Mouse (Mus musculus): ENCODE measurements around the gene 2310022A10Rik.

The 2310022A10Rik gene

GRCm38 (mm10) chr7:27591266-27592216 lies 38.5 kb downstream of the 2310022A10Rik start, which contains the start of gene Akt2:
TSS of gene Akt2 (plus strand) at chr7:27591552.
- DNase-seq: peak; percentile 92 to 96

DNA sequence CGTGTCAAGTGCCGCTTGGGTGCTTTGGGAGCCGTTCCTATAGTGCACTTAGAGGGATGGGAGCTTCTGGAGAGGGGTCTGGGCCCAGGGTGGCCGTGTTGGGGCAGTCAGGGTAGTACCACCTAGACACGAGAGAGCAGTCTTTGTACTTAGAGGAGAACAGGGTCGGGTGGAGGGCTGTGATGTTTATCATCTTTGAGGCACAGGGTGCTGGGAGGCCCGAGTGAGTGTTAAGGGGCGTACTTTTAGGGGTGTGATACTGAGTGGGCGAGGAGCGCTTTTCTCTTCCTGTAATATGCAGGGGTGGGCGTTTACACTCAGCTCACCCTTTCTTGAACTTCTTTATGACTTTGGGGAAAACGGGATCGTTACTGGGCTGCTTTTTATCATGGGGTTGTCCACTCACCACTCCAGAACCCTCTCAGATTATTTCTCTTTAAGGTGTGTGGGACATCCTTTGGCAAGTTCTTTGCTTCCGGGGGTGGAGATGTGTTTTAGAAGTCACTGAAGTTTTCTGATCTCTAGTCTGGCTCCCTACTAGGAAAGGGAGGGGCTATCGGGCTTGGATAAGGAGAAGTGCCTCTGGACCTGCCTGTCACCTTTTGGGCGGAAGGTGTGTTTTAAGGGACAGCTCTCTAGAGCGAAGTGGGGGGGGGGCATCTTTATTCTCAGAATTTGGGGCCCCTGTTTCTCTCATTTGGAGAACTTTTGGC lies 39.3 kb downstream of the 2310022A10Rik start:
- DNase-seq: peak; percentile 52 to 56

- DNase-seq: peak; percentile 69 to 75
Observed at GRCm38 (mm10) chr7:27592934-27593645, 40.1 kb downstream of the 2310022A10Rik start.

DNA sequence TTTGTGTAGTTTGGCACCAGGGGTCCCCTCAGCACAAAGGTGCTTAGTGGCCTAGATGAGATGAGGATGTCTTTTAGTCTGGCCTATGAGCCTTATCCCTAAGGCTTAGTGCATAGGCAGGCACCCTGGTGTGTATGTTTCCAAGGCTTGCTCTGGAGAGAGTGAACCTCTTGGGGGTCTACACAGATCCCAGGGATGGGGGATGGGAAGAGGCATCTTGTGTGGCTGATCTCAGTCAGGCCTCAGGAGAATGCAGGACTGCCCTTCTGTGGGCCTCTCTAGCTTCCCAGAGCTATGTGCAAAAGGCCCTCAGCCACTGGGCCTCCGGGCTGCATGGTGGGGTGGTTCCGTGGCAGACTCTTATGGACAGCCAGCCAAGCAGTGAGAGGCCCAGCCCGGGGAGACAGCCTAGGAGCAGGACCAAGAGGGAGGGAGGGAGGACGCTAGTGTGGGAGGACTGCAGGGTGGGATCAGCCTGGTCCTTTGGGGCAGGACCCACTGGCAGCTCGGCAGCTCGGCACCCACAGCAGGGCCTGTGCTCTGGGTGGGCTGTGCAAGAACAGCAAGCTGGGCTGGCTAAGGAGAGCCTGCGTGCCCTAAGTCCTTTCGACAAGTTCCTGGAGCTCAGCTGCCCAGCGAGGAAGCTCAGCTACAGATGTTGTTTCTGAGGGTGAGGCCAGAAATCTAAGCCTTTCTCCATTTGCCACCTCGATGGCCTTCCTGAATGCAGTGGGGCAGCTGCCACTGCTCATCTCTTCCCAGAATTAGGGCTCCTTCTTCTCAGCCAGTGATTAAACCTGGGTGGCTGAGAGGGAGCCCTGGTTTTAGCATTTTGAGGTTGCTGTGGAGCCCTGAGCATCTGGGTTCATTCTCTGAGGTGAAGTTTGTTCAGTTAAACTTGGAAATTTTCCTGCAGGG lies 43.8 kb downstream of the 2310022A10Rik start:
- DNase-seq: no peak

- no peak for DNase-seq
Observed at GRCm38 (mm10) chr7:27598053-27598452, 45.0 kb downstream of the 2310022A10Rik start.

DNA sequence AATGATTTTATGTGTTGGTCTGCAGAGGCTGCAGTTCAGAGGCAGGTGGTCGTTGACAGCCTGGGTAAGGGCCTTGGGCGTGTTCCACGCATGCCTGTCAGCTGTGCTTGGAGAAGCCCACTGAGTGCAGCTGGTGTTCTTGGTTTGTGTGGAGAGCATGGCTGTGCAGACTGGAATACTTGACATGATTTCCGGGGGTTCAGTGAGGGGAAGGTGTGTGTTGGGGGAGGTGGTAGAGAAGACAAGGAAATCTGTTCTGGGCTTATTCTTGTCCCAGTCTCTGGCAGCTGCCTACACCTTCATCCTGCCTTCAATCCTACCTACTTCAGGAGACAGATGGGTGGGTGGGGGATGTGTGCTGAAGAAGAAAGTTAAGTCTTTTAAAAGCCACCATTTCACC lies 48.6 kb downstream of the 2310022A10Rik start:
- DNase-seq: no peak

- DNase-seq: no peak
Observed at GRCm38 (mm10) chr7:27602161-27602560, 49.1 kb downstream of the 2310022A10Rik start.

DNA sequence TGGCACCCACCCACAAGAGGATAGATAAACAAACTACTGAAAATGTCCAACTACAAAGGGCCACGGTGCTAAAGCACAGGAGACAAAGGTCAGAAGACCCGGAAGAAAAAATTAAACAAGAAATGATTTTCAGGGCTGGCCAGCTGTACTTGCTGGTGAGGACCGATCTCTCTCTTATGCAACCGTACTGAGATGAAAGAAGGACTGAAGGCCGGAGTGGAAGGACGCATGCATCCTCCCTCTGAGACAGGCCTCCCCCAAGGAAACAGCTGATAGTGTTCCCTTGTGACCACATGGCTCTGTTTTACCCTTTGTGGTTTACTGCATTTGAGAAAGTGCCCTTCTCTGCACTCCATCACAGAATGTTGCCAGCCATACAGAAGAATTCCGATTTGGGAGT lies 49.8 kb downstream of the 2310022A10Rik start:
- no peak for DNase-seq

DNA sequence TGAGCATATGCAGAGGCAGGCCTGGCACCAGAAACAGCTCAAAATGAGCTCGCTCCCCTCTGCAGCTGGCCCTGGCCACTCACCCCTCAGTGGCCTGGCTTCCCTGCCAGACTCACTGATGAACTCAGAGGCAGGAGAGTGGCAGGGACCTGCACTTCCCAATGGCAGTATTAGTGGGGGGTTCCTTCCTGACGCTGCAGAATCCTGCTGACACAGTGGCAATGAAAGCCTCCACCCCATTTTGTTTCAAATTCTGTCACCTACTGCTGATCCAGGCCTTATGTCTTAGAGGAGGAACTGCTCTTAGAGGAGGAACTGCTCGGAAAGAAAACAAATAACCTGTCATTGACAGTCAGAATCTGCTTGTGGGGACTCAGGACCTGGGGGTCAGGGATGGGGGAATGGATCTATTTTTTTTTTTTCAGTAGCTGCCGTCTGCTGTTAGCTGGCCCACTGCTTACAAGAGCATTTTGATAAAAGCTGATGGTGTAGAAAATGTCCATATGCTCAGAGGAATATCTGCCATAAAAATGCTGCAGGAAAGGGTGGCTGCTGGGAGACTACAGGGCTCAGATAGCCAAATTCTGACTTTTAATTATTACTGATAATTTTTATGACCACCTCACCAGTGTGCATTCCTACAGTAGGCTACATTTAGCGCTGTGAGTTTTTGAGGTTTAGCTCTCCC lies 51.8 kb downstream of the 2310022A10Rik start:
- DNase-seq: no peak

DNA sequence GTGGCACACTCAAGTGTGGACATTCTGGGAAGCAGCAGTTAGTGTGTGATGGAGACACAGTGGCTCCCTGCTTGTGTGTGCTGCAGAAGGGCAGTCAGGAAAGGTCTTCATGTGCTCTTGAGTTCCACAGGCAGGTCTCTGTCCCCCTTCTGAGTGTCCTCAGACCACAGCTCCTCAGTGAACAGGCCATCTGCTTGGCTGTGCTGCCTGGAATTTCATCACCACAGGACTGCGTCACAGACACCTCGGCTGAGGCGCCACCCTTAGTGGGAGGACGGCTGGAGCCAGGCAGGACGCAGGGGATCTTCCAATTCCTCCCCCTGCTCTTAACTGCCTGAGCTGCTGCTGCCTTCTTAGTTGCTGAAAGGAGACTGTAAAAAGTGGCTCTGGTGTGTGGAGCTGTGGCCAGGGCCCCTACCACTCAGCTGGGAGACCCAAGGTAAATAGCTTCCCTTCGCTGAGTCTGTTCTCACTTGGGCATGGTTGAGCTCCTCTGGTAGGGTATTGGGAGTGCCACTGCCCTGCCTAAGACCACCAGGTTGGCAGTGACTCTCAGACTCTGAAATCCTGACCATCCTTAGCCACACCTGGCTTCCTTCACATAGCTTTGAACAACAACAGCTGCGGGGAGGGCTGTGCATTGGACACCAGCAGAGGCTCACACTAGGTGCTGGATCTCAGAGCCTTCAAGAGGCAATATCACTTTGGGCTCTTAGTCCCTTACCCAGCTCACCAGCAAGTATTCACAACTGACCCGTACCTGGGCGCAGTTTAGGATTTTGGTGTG lies 52.7 kb downstream of the 2310022A10Rik start:
- no peak for DNase-seq

DNA sequence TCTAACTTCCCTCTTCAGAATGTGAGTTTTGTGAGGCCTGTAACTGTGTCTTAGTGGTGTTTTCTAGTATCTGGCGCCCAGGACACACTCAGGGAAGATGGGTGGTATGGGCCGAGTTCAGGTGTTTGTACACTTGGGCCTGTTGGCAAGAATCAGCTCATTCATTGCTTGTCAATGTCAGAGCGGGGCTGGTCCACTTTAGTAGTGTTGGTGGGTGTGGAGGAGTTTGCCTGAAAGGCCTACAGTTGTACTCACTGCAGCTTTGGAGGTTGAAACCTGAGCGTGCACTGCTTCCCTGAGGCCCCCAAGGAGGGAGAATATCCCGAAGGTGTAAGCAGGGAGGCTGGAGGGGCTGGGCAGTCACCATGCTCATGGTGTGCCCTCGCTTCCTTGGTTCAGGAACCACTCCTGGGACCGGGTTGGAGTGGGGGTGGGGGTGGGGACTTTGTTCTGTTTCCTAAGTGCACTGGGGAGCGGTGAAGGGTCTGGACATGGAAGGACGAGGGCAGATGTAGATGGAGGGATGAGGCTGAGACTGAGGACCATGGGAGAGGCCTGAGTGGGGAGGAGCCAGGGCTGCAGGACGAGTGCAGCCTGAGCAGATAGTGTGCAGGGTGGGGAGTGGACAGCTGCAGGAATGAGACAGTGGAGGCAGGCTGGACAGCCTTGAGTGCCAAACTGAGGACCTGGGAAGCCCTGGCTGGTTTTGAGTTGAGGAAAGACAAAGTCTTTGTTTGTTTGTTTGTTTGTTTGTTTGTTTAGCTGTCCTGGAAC lies 53.6 kb downstream of the 2310022A10Rik start:
- DNase-seq: no peak

- peak; percentile 78 to 87 for DNase-seq
Observed at GRCm38 (mm10) chr7:27607580-27607979, 54.5 kb downstream of the 2310022A10Rik start.

DNA sequence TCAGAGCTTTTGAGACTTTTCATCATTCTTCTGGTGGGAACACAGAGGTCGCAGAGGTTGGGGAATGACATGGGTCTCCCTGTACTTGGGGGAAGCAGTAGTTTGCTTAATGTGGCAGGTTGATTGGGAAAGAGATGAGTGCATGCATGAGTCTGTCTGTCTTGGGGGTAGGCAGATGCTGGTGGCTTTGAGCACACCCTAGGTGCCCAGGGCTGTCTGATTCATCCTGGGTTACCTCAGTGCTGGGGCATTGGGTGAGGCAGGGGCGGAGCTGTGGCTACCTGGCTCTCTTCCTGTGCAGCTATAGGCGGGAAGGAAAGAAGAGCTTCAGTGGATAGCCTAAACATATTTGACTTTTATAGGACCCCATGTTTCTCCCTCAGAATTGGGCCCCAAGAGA lies 55.1 kb downstream of the 2310022A10Rik start:
- no peak for DNase-seq

GRCm38 (mm10) chr7:27609285-27609684 lies 56.3 kb downstream of the 2310022A10Rik start:
- DNase-seq: no peak

DNA sequence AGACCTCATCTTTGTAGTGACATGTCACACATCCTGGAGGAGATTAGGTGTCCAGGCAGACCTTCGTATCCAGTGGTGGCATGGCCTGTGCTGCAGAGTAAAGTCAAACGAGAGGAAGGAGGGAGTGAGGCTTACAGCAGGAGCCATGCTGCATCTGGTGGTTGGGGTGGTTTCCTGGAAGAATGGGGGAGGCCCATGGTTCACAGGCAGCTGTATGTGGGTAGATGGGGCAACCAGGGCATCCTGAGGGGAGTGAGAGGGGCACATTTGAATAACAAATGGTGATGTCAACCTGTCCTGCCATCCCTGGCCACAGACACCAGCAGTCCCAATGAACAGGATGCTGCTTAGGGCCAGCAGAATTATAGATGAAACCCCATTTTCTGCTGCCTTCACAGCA lies 56.7 kb downstream of the 2310022A10Rik start:
- no peak for DNase-seq

DNA sequence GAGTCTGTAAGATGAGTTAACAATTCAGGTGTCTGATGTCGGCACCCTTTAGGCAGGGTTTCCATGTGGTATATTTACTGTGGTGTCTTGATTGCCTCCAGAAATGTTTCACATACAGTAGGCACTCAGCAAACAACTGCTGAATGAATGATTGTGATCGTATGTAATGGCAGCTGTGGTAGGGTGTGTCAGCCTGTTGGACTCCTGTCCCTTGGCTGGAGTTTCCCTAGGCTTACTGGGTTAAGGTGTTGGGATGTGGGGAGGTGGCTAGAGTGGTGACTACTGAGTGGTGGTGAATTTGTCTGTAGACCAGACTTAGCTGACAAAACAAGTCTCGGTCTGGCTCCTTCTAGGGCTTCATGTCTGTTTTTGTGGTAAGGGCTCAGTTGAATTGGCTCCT lies 57.3 kb downstream of the 2310022A10Rik start:
- DNase-seq: no peak

- no peak for DNase-seq
Observed at GRCm38 (mm10) chr7:27610871-27611270, 57.8 kb downstream of the 2310022A10Rik start.

GRCm38 (mm10) chr7:27612940-27613339 lies 59.9 kb downstream of the 2310022A10Rik start:
- no peak for DNase-seq

- DNase-seq: no peak
Observed at GRCm38 (mm10) chr7:27613751-27614499, 60.9 kb downstream of the 2310022A10Rik start.
